Mouse (Mus musculus) liver, embryonic 16.5 days (tissue): ENCODE results near the gene Msh5. TPM values are rescaled to one million over a fixed set of nuclear protein-coding genes. Genes with fewer than 3 reads are reported as not detected.
"Not testable (repeated sequence)": the region's sequence is repeated elsewhere in the genome, so short reads cannot be mapped to it uniquely, and the experiment has no call there.

Source experiments
- ATAC-seq: fragments of 200-750 bp; cut with Nextera tagmentation; 2 replicates; pipeline ENCODE4 v1.8.0; 2017; ENCODE audit warnings: low read depth, mild to moderate bottlenecking, moderate number of reproducible peaks, moderate library complexity
- H3K27ac ChIP-seq: fragments of 300-500 bp; sonication (generic); 2 replicates; pipeline ENCODE4 v1.5.1; 2014; ENCODE audit warnings: mild to moderate bottlenecking, low read length
- H3K27me3 ChIP-seq: fragments of 300-500 bp; sonication (generic); 2 replicates; pipeline ENCODE4 v1.6.1; 2014; ENCODE audit warnings: low read depth, low read length, mixed read lengths; ENCODE audit not compliant: control insufficient read depth, insufficient read depth
- H3K36me3 ChIP-seq: fragments of 300-500 bp; sonication (generic); 2 replicates; pipeline ENCODE4 v1.6.1; 2014; ENCODE audit warnings: mild to moderate bottlenecking; ENCODE audit not compliant: control insufficient read depth, insufficient read depth
- H3K4me1 ChIP-seq: fragments of 300-500 bp; sonication (generic); 2 replicates; pipeline ENCODE4 v1.6.1; 2014; ENCODE audit warnings: low read depth, low read length, mixed read lengths; ENCODE audit not compliant: control insufficient read depth
- H3K4me2 ChIP-seq: fragments of 300-500 bp; sonication (generic); 2 replicates; pipeline ENCODE4 v1.6.1; 2014; ENCODE audit warnings: low read depth, low read length, mixed read lengths
- H3K4me3 ChIP-seq: fragments of 300-500 bp; sonication (generic); 2 replicates; pipeline ENCODE4 v1.5.1; 2014; ENCODE audit warnings: low read depth, mild to moderate bottlenecking, low read length
- H3K9ac ChIP-seq: fragments of 300-500 bp; sonication (generic); 2 replicates; pipeline ENCODE4 v1.6.1; 2014; ENCODE audit warnings: low read depth, low read length
- H3K9me3 ChIP-seq: fragments of 300-500 bp; sonication (generic); replicated peaks from 2 replicates; pipeline ENCODE4 v1.6.1; 2016; ENCODE audit warnings: low read length; ENCODE audit not compliant: control insufficient read depth
- WGBS: fragments of 180-500 bp; shearing (Covaris S2); extraction: QIAGEN DNeasy Blood & Tissue Kit; methylation state at CpG from one replicate; pipeline ENCODE4 v1.1.7; 2014; ENCODE audit not compliant: insufficient replicate concordance; 5-methylcytosine and 5-hydroxymethylcytosine counted together
- polyA plus RNA-seq: library from polyadenylated mRNA; unstranded; fragments of >200 nt; fragmentation: Nextera tagmentation; extraction: Ambion mirVana; gene quantifications from 2 replicates; pipeline ENCODE4 v1.2.1, GENCODE M21; 2015

The Msh5 gene
- polyA plus RNA-seq, 1 experiment from 2014 or later, result 4.2 TPM

DNA sequence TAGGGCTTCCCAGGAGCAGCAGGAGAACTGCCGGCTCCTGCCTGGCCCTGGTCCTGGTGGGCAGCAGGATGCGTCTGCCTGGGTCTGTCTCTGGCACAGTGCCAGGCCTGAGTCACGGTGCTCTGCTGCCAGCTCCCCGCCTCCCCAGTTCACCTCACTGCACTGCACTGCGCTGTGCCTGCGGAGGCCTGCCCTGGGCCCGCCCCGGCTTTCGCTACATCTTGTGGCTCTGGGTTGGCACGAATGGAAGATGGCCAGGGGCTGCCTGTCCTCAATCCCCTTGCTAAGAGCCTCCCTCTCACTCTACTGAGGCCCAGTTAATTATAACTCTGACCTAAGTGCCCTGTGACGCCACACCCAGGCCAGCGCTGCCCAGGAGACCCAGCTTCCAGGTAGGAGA, 30.2 kb downstream of the Msh5 start, which contains the start of gene Vwa7:
Vwa7 (plus strand) TSS at position 204 of the 400 bp plus-strand sequence.
- H3K9me3 ChIP-seq, result no peaks in the 10 kb centered on the region
- peaks cover 48% of the 10 kb centered on the region for H3K36me3 ChIP-seq
- H3K4me3 ChIP-seq, result no peak within 1 kb of the TSS
- peaks cover 10% of the 10 kb centered on the region for H3K4me1 ChIP-seq
- ATAC-seq, result no peak
- H3K27me3 ChIP-seq, result no peaks in the 10 kb centered on the region
- H3K27ac ChIP-seq, result no peak within 1 kb of the TSS
- WGBS, result 82% methylated on average over 12 of the region's 12 CpGs
- no peak within 1 kb of the TSS for H3K4me2 ChIP-seq
- no peak within 1 kb of the TSS for H3K9ac ChIP-seq

DNA sequence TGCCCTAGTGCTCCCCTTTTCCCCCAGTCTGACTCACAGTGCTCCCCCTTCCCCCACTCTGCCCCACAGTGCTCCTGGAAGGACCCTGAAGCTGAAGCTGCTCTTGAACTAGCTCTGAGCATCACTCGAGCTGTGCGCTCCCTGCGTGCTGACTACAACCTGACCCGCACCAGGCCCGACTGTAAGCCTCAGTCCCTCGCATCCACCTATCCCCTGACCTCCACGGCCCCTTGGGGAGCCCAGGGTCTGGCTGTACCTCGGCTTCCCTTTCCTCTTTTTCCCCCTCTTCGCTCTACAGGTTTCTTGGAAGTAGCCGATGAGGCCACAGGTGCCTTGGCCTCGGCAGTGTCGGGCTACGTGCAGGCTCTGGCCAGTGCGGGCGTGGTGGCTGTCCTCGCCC, 31.2 kb downstream of the Msh5 start:
- no peak for ATAC-seq
- Histone ChIP-seq H3K4me3 (no peak overlapping the region), H3K9ac (no peak overlapping the region), H3K27ac (no peak overlapping the region), H3K4me1 (peaks cover 4% of the 10 kb centered on the region), H3K4me2 (no peak overlapping the region), H3K27me3 (no peaks in the 10 kb centered on the region), H3K36me3 (peaks cover 59% of the 10 kb centered on the region), H3K9me3 (no peaks in the 10 kb centered on the region)
- WGBS, result 88% methylated on average over 16 of the region's 16 CpGs

DNA sequence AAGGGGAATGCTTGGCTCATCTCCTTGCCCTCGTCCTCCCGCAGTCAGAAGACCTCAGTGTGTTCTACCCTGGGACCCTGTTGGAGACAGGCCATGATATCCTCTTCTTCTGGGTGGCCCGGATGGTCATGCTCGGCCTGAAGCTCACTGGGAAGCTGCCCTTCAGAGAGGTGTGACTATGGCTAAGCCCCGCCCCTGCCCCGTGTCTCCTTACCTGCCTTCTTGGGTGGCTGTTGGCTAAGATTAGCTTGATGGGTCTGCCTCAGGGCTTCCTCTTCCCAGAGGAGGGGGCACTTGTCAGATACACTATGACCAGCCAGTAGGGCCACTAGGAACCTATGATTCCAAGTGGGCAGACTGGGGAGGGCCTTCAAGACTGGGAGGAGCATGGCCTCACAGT, 33.3 kb downstream of the Msh5 start:
- H3K27ac ChIP-seq, result no peak overlapping the region
- ATAC-seq, result no peak
- H3K36me3 ChIP-seq, result peaks cover 68% of the 10 kb centered on the region
- 71% methylated on average over 6 of the region's 6 CpGs for WGBS
- no peak overlapping the region for H3K4me2 ChIP-seq
- no peaks in the 10 kb centered on the region for H3K27me3 ChIP-seq
- peaks cover 4% of the 10 kb centered on the region for H3K4me1 ChIP-seq
- no peak overlapping the region for H3K9ac ChIP-seq
- H3K4me3 ChIP-seq, result no peak overlapping the region
- no peaks in the 10 kb centered on the region for H3K9me3 ChIP-seq

DNA sequence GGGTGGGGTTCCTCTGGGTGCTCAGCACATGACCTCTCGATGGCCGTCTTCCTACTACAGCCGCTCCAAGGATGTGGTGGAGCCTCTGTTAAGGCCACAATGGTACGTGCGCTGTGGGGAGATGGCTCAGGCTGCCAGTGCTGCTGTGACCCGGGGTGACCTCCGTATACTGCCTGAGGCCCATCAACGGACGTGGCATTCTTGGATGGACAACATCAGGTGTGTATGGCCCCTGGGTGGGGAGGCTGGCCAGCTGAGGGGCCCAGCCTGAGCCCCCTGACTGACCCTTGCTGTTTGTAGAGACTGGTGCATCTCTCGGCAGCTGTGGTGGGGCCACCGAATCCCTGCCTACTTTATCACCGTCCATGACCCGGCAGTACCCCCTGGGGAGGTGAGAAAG, 34.1 kb downstream of the Msh5 start:
- WGBS, result 81% methylated on average over 13 of the region's 13 CpGs
- H3K4me1 ChIP-seq, result peaks cover 4% of the 10 kb centered on the region
- H3K27me3 ChIP-seq, result no peaks in the 10 kb centered on the region
- no peak for ATAC-seq
- no peak overlapping the region for H3K4me3 ChIP-seq
- peaks cover 75% of the 10 kb centered on the region for H3K36me3 ChIP-seq
- H3K4me2 ChIP-seq, result no peak overlapping the region
- no peaks in the 10 kb centered on the region for H3K9me3 ChIP-seq
- H3K27ac ChIP-seq, result no peak overlapping the region
- H3K9ac ChIP-seq, result no peak overlapping the region

DNA sequence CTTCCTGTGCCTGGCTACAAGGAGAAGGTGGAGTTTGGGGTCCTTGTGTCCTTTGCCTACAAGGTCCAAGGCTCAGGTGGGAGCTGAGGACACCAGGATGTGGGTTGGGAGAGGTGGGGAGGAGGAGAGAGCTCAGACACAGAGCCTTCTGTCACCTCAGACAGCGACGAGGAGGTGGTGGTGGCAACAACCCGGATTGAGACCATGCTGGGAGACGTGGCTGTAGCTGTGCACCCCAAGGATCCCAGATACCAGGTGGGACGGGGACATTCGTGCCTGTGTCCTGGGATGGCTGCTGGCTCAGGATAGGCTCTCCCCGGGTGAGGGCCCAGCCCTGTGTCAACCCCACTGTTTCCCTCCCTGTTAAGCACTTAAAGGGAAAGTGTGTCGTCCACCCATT, 35.1 kb downstream of the Msh5 start:
- Histone ChIP-seq H3K4me3 (no peak overlapping the region), H3K9ac (no peak overlapping the region), H3K4me2 (no peak overlapping the region), H3K27me3 (no peaks in the 10 kb centered on the region), H3K4me1 (peaks cover 3% of the 10 kb centered on the region), H3K9me3 (no peaks in the 10 kb centered on the region), H3K36me3 (peaks cover 80% of the 10 kb centered on the region), H3K27ac (no peak overlapping the region)
- WGBS, result 82% methylated on average over 8 of the region's 8 CpGs
- ATAC-seq, result no peak

DNA sequence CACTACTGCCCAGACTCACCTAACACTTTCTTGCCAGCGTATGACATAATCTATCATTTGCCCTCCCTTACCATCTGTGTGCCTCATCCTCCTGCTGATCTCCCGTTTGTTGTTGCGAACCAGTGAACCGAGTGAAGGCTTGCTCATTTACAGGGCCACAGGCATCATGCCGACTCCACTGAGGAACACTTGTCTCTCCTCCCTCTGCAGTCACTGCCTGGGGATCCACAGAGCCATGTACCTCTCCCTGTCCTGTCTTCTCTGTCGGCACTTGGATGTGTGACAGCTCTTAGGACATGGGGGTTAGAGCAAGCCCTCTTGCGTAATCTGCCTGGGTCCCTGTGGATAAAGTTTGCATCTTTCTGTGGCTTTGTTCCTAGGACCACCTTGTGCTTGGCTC, 37.0 kb downstream of the Msh5 start:
- H3K27me3 ChIP-seq, result no peaks in the 10 kb centered on the region
- no peaks in the 10 kb centered on the region; the same call in 1 of the 2 replicates for H3K4me1 ChIP-seq
- H3K36me3 ChIP-seq, result peaks cover 77% of the 10 kb centered on the region
- 82% methylated on average over 7 of the region's 7 CpGs for WGBS
- no peak overlapping the region for H3K27ac ChIP-seq
- H3K9me3 ChIP-seq, result no peaks in the 10 kb centered on the region
- no peak overlapping the region for H3K9ac ChIP-seq
- H3K4me2 ChIP-seq, result no peak overlapping the region
- ATAC-seq, result no peak
- H3K4me3 ChIP-seq, result no peak overlapping the region

DNA sequence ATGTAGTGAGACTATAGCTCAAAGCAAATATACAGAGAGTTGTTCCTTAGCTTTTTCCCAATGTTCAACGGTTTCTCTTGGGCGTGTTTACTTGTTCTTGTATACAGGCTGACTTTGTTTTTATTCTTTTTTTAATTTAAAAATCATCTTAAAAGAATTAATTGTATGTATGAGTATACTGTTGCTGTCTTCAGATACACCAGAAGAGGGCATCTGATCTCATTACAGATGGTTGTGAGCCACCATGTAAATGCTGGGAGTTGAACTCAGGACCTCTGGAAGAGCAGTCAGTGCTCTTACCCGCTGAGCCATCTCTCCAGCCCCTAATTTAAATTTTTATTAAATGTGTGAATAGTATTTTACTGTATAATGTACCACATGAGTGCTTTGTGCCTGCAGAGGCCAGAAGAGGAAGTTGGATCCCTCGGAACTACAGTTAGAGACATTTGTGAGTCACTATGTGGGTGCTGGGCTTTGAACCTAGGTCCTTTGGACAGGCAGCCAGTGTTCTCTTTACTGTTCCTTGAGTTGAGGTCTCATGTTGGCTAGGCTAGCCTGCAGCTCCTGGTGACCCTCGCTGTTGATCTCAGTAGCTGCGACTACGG, 39.1 kb downstream of the Msh5 start:
- no peak for ATAC-seq

DNA sequence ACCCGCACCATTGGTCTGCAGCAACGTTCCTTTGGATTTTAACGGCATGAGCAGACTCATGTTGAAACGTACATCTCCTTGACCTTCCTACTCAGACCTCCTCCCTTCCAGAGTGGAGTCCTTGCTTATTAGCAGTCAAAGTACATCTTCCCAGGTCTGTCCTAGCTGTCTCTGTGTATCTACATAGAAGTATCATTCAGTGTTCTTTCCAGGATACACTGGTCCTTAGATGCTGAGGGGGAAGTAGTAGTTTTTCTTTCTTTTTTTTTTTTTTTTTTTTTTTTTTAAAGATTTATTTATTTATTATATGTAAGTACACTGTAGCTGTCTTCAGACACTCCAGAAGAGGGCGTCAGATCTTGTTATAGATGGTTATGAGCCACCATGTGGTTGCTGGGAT, 40.6 kb downstream of the Msh5 start:
- not testable (repeated sequence) for H3K9ac ChIP-seq, ATAC-seq, H3K4me2 ChIP-seq, H3K27ac ChIP-seq, H3K4me3 ChIP-seq, H3K9me3 ChIP-seq, H3K27me3 ChIP-seq
- H3K36me3 ChIP-seq, result peaks cover 45% of the 10 kb centered on the region
- H3K4me1 ChIP-seq, result peaks cover 21% of the 10 kb centered on the region
- WGBS, result 88% methylated on average over 4 of the region's 5 CpGs

More for the DNA sequence above, 39.1 kb downstream of the Msh5 start:
- Histone ChIP-seq H3K4me2 (no peak overlapping the region), H3K4me3 (no peak overlapping the region), H3K27ac (no peak overlapping the region), H3K4me1 (peaks cover 19% of the 10 kb centered on the region), H3K27me3 (no peaks in the 10 kb centered on the region), H3K9ac (no peak overlapping the region), H3K9me3 (no peaks in the 10 kb centered on the region), H3K36me3 (peaks cover 61% of the 10 kb centered on the region)
- WGBS, result 79% methylated on average over 7 of the region's 7 CpGs

DNA sequence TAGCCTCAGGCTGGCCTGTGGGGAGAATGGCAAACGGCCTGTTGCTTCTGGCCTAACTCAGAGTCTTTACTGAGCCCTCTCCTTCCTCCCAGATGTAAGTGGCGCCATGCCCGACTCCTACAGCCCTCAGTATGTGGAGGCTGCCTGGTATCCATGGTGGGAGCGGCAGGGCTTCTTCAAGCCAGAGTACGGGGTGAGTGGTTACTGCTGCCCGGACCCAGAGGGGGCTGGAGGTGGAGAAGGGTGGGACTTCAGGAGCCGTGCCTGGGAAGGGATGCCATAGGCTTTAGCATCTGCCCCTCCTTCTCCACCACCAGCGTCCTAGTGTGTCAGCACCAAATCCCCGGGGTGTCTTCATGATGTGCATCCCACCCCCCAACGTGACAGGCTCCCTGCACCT, 41.4 kb downstream of the Msh5 start:
- no peak for ATAC-seq
- Histone ChIP-seq H3K4me3 (no peak overlapping the region), H3K27me3 (no peaks in the 10 kb centered on the region), H3K9me3 (no peaks in the 10 kb centered on the region), H3K4me1 (peaks cover 21% of the 10 kb centered on the region), H3K4me2 (no peak overlapping the region), H3K36me3 (peaks cover 38% of the 10 kb centered on the region), H3K9ac (no peak overlapping the region), H3K27ac (no peak overlapping the region)
- 86% methylated on average over 10 of the region's 10 CpGs for WGBS
